Mouse (Mus musculus): ENCODE data around the gene Cd55. TPM values are rescaled to one million over a fixed set of nuclear protein-coding genes. Genes with fewer than 3 reads are reported as not detected.

Cd55 gene
- 259 TPM for total RNA-seq (2023)

GRCm38 (mm10) chr1:130462084-130462861, at the start of gene Cd55:
Gene Cd55 (minus strand): TSS chr1:130462744.

DNA sequence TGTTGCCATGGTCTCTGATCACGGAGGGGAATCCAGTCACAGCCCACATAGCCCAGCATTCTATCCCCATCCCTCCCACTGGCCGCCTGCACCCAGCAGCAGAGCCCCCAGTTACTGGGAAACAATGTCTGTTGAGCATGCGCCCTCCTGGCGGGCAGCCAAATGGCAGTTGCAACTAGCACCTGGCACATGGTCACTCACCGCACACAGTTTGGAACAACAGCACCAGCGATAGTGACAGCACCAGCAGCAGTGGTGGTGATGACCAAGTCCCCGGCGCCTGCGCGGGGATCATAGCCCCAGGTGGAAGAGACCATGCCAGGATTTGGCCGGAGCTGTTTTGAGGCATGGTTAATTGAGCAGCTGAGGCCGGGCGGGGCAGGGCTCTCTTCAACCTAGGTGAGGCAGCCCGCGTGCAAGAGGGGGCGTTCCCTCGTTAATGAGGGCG, 39.9 kb downstream of the Cd55 start, which contains the start of gene Cd55b:
Gene Cd55b (minus strand): TSS at position 346 of the 448 bp plus-strand sequence.

Other genes starting within 250 kb of the Cd55 start
- gene Cd55b, start 39.7 kb downstream of the Cd55 start, total RNA-seq (2023): 3.2 TPM
- gene Zp3r, start 166.9 kb upstream of the Cd55 start, total RNA-seq (2023): not detected
- not detected for gene C4bp, start 198.9 kb upstream of the Cd55 start, total RNA-seq (2023)